Mouse (Mus musculus): ENCODE measurements around the gene Fam19a1.
"Not testable (repeated sequence)": the region's sequence is repeated elsewhere in the genome, so short reads cannot be mapped to it uniquely, and the experiment has no call there.

DNA sequence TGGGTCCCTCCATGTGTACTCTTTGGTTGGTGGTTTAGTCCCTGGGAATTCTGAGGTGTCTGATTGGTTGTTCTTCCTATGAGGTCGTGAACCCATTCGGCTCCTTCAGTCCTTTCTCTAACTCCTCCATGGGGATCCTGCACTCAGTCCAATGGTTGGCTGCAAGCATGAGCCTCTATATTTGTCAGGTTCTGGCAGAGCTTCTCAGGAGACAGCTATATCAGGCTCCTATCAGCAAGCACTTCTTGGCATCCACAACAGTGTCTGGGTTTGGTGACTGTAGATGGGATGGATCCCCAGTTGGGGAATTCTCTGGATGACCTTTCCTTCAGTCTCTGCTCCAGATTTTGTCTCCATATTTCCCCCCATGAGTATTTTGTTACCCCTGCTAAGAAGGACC lies 86.0 kb downstream of the Fam19a1 start:
- TF ChIP-seq POLR2A, CTCF (IDR thresholded peaks at IDR 0.05; ENCODE audit: insufficient read depth, low read depth, low read length): not testable (repeated sequence)

Measured in olfactory bulb, adult 2 months (tissue).